Mouse (Mus musculus): ENCODE measurements at regions not wholly inside any gene's neighbourhood (a gene's known extent, or its start where the extent isn't known, plus 50 kb on each side); places are given as distances from the start of the nearest gene placed in this dataset.

- TF ChIP-seq POLR2A (IDR thresholded peaks at IDR 0.05; ENCODE audit: control insufficient read depth, extremely low read depth, insufficient read depth, low read length, poor library complexity) (no peak), CTCF (IDR thresholded peaks at IDR 0.05; ENCODE audit: borderline replicate concordance, control insufficient read depth, extremely low read depth, insufficient read depth, low read length, poor library complexity) (no peak)
These were observed 86.0 kb downstream of the Ackr3 start for GRCm38 (mm10) chr1:90289732-90290215.
